In genomic region chr4:136703351-136703750, GRCm38 (mm10) we compare ENCODE assay signal across 12 mouse cellular contexts.
"Had no signal": no experiment of that assay in that cellular context is flagged by ENCODE, and none has a peak within 500 bp of the region (broad histone marks: within the 10 kb centered on the region; RNA-seq: fewer than 3 reads in every experiment).

No protein-coding gene starts in this region.

- DNase-seq: kidney, adult 11 months; kidney, adult 9 months; kidney, postnatal 10 days; left cerebral cortex, postnatal 4 days; lung, adult 2 months; lung, postnatal 10 days; thymus, postnatal 4 days had no signal

- H3K36me3 ChIP-seq: liver, embryonic 15.5 days had no signal

- H3K4me1 ChIP-seq: liver, embryonic 15.5 days had no signal

- H3K9me3 ChIP-seq: liver, embryonic 15.5 days; megakaryocyte, embryonic 14.5 days had no signal

- H3K27me3 ChIP-seq: liver, embryonic 15.5 days had no signal

- H3K4me3 ChIP-seq: liver, embryonic 15.5 days; megakaryocyte, embryonic 14.5 days had no signal

- H3K9ac ChIP-seq: liver, embryonic 15.5 days had no signal

- H3K27ac ChIP-seq: liver, embryonic 15.5 days; macrophage; stomach, postnatal 0 days had no signal

- H3K4me2 ChIP-seq: liver, embryonic 11.5 days; liver, embryonic 15.5 days had no signal
